Mouse (Mus musculus) urinary bladder, postnatal 4 days (tissue): Measurements from ENCODE around the gene Cr1l.
A peak's percentile ranks its signal among the peaks of the same experiment; 100 is the strongest.

Experiments used
- DNase-seq, 2 experiments: peaks; one replicate each; pipeline ENCODE4 v3.0.0; 2021 to 2022; ENCODE audit warnings: low spot score in 2 of 2

The Cr1l gene

GRCm38 (mm10) chr1:195130953-195131674 lies at the start of gene Cr1l:
TSS of gene Cr1l (minus strand) at chr1:195131586.
- peak; percentile 79 to 83 for DNase-seq

- peak; percentile 23 to 62 for DNase-seq
These were observed 44.9 kb upstream of the Cr1l start, which contains the start of gene Cr2 for GRCm38 (mm10) chr1:195175980-195176931. TSS of gene Cr2 (minus strand) at chr1:195176716.

DNA sequence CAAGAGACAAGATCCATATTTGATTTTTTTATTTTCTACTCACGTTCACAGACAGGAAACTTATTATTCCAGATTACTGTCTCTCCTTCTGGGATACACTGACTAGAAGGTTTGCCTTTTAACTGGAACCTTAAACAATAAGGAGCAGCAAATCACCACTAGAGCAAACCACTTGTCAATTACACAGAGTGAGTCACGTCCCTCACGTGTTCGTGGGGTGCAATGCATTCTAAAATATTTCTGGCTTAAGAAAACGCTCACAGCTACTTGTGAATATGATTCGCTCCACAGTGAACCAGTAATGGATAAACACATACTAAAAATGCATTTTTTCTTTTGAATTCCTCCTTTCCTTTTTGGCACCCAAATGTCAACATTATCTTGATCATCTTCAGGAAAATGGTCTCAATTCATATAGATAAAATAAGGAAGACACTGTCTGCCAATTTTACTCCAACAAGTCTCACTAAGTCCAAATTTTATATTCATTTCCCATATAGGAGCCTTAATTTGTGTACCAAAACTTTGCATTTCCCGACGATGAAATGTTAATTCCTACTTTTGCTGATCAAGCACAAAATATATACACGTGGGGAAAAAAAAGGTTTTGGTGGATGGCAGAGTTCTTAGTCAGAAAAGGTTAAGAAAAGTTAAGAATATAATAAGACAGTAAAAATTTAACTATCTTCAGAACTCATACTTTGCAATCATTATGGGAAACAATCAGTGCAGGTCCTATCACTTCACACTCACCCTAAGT lies 33.8 kb upstream of the Cr1l start:
- DNase-seq = no peak

DNA sequence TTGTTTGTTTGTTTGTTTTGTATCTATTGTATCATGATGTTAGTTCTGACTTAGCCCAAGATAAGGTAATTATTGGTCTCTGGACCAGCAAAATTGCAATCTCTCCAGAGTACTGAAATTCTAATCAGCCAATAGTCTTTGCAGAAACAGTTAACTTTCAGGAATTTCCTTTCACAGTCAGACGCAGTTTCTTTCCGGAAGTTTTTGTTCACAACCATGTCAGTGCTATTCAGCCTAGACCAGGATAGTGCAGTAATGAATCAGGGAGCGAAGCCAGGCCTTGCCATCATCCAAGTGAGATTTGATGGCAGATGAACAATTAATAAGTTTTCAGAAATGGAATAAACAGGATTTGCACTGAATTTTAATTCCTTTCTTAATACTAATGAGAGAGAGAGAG lies 684 bp upstream of the Cr1l start:
- DNase-seq = no peak

- DNase-seq = no peak
These were observed 259 bp upstream of the Cr1l start for GRCm38 (mm10) chr1:195131675-195132015.

GRCm38 (mm10) chr1:195130479-195130878 lies 907 bp downstream of the Cr1l start:
- DNase-seq = no peak

GRCm38 (mm10) chr1:195129867-195130266 lies 1.5 kb downstream of the Cr1l start:
- DNase-seq = no peak

DNA sequence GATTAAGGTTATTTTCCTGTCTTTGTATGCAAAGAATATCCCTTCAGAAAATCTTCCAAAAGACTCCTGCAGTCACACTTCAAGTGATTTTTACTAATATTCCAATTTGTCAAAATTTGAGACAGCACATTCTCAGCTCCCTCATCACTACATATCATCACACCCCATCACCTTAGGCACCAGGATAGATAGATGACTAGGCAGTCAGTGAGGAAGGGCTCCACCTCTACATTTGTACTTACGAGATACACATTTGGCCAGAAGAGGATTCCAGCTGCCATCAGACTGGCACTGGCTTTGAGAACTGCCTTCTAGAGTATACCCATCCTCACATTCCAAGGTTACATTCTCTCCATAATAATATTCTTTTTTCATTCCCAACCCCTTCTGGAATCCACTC lies 17.0 kb downstream of the Cr1l start:
- no peak for DNase-seq

GRCm38 (mm10) chr1:195113621-195114020 lies 17.8 kb downstream of the Cr1l start:
- DNase-seq = no peak

DNA sequence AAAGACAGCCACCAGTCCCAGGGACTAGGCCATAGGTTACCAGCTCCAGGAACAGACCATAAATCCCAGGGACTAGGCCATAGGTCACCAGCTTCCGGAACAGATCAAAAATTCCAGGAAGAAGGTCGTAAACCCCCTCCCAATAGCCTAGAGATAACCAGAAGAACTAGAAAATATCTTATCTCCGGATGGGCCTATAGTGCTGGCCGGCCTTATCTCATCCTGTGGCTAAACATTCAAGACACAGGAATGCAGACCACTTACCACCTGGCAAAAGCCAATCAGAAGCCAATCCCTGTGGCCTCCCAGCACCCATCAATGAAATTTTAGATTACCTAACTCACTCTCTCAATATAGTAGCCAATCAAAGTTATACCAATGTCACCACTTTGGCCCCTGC lies 30.7 kb downstream of the Cr1l start:
- no peak for DNase-seq

DNA sequence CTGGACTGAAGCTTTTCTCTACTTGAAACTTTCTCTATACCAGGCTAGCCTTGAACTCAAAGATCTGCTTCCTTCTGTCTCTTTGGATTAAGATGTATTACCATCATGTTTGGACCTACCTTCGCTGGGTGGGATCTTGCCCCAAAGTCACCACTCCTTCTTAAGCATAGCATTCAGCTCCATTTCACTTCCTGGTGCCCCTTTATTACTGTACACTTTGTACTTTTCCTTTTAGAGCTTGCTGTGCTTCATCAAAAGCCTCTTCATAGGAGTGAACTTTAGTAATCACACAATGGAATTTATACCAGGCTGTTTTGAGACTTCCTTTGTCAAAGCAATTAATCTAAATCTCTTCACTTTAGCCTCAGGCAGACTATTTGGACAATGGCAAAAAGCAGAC lies 33.4 kb downstream of the Cr1l start:
- DNase-seq = no peak

DNA sequence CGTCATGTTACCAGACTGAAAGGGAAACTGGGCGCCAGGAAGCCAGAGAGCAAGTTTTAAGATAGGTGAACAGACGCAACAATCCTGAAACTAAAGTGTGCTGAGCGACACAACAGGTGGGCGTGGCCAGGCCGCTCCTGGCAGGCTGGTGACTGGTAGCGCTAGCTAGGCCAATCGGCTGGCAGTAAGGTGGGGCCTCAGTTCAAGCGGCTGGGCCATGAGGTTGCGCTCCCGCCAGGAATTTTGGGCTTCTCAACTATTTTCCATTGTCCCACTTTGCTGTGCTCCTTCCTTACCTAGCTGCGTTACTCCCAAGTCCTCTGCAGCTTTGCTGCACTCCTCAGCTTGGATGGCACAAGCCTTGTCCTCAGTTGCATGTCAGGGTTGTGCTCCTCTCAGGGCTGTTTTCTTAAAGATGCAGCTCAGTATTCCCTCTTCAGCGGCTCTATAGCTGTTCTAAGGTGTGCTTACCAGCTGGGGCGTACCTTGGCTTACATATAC lies 39.1 kb downstream of the Cr1l start, which contains the start of gene Cd46:
TSS of gene Cd46 (minus strand) at position 30 of the 501 bp plus-strand sequence.
- DNase-seq = peak; percentile 51 to 60

DNA sequence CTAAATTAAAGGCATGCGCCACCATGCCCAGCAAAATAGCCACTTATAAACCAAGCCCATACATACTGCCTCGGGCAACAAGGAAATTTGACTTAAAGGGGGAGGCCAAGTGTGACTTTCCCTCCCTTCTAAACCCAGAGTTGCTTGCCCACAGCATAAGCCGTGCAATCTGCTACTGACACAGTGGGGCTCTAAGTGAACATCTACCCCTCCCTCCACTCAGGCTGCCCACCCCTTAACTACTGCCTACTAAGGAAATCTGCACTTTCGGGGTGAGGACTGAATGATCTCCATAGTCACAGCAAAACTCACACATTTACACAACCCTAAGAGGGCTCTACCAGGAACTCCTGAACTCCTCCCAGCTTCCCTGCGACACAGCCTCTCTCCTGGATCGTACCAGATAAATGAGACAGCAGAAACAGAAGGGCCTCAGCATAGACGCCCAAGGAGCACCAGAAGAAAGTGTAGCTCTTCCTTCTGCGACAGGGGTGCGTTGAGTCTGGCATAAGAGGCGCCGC lies 39.6 kb downstream of the Cr1l start:
- no peak for DNase-seq

DNA sequence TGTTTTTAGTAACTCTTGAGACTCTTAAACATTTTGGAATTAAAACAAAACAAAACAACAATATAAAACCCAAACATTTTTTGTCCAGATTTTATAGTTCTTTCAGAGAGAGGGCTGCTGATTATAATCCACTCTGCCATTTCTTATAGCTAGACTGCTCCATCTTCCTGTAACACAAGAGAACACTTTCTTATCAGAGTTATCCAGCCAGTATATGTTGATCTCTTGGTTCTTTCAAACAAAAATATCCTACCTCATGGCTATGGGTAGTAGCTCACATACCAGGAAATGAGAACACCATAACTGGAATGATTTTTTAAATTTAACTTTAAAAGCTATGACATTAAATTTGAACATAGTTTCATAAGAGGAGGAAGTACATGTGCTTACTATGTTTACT lies 49.2 kb downstream of the Cr1l start:
- no peak for DNase-seq
